Mouse (Mus musculus) MEL (cell line): ENCODE measurements around the gene Gtf2h1. TPM values are rescaled to one million over a fixed set of nuclear protein-coding genes. Genes with fewer than 3 reads are reported as not detected.

Experiments
- DNase-seq: peaks from one replicate; pipeline ENCODE4 v3.0.0; 2011; ENCODE audit warnings: low read depth, low spot score
- H3K27ac ChIP-seq: 2 replicates; pipeline ENCODE4 v1.5.1; 2012; ENCODE audit warnings: low read depth, mild to moderate bottlenecking, control low read depth, low read length, moderate library complexity; ENCODE audit not compliant: control insufficient read depth
- H3K27me3 ChIP-seq, 2 experiments: fragments of 150-350 bp in 1 of 2; sonication (generic) in 1 of 2; 2 replicates each; pipeline ENCODE4 v1.6.1; 2012; ENCODE audit warnings: low read length in 2 of 2, mild to moderate bottlenecking in 2 of 2, improper control_type of control experiment in 1 of 2, moderate library complexity in 1 of 2; ENCODE audit not compliant: insufficient read depth in 2 of 2, control insufficient read depth in 1 of 2
- H3K36me3 ChIP-seq, 2 experiments: 2 replicates each; pipeline ENCODE4 v1.6.1; 2012 to 2014; ENCODE audit warnings: low read length in 2 of 2, improper control_type of control experiment in 1 of 2, inconsistent platforms in 1 of 2, mild to moderate bottlenecking in 1 of 2; ENCODE audit not compliant: insufficient read depth in 2 of 2, control insufficient read depth in 1 of 2
- H3K4me1 ChIP-seq, 2 experiments: fragments of 150-350 bp in 1 of 2; sonication (generic) in 1 of 2; 2 replicates each; pipeline ENCODE4 v1.6.1; 2012; ENCODE audit warnings: low read length in 2 of 2, improper control_type of control experiment in 1 of 2, mild to moderate bottlenecking in 1 of 2; ENCODE audit not compliant: insufficient read depth in 2 of 2, control insufficient read depth in 1 of 2
- H3K4me3 ChIP-seq, 2 experiments: fragments of 150-350 bp in 1 of 2; sonication (generic) in 1 of 2; 2 replicates each; pipeline ENCODE4 v1.5.1; 2012; ENCODE audit warnings: low read depth in 2 of 2, low read length in 2 of 2, mild to moderate bottlenecking in 2 of 2, moderate library complexity in 2 of 2, control low read depth in 1 of 2, improper control_type of control experiment in 1 of 2; ENCODE audit not compliant: control insufficient read depth in 1 of 2, insufficient read depth in 1 of 2
- H3K79me2 ChIP-seq: 2 replicates; pipeline ENCODE4 v1.6.1; 2012; ENCODE audit warnings: mild to moderate bottlenecking, low read length, moderate library complexity; ENCODE audit not compliant: control insufficient read depth, poor library complexity, insufficient read depth
- H3K9ac ChIP-seq: 2 replicates; pipeline ENCODE4 v1.6.1; 2012; ENCODE audit warnings: low read depth, mild to moderate bottlenecking, control low read depth, low read length, moderate library complexity; ENCODE audit not compliant: control insufficient read depth, poor library complexity, severe bottlenecking
- H3K9me3 ChIP-seq: fragments of 150-350 bp; sonication (generic); replicated peaks from 2 replicates; pipeline ENCODE4 v1.6.1; 2012; ENCODE audit warnings: mild to moderate bottlenecking, low read length, improper control_type of control experiment, moderate library complexity; ENCODE audit not compliant: insufficient read depth
- E2F4 ChIP-seq: IDR thresholded peaks from 2 replicates; pipeline ENCODE4 v1.6.1; 2011; ENCODE audit warnings: low read depth, low read length, improper control_type of control experiment, borderline replicate concordance
- ELF1 ChIP-seq: IDR thresholded peaks from 2 replicates; pipeline ENCODE4 v1.6.1; 2014; ENCODE audit warnings: low read depth, mild to moderate bottlenecking, inconsistent platforms, low read length, improper control_type of control experiment, moderate library complexity
- GATA1 ChIP-seq: IDR thresholded peaks from 2 replicates; pipeline ENCODE4 v1.6.1; 2011; ENCODE audit warnings: low read depth, low read length, improper control_type of control experiment
- JUND ChIP-seq: IDR thresholded peaks from 2 replicates; pipeline ENCODE4 v1.6.1; 2011; ENCODE audit warnings: low read depth, mild to moderate bottlenecking, improper control_type of control experiment, low read length
- MEF2A ChIP-seq: IDR thresholded peaks from 2 replicates; pipeline ENCODE4 v1.6.1; 2014; ENCODE audit warnings: low read depth, mild to moderate bottlenecking, inconsistent platforms, low read length, improper control_type of control experiment; ENCODE audit not compliant: poor library complexity, insufficient replicate concordance, severe bottlenecking; ENCODE audit errors: extremely low read depth
- MXI1 ChIP-seq: IDR thresholded peaks from 2 replicates; pipeline ENCODE4 v1.6.1; 2011; ENCODE audit warnings: mild to moderate bottlenecking, low read depth, low read length, improper control_type of control experiment
- POLR2A ChIP-seq, 2 experiments: IDR thresholded peaks; 2 replicates each; pipeline ENCODE4 v1.6.1; 2011 to 2012; ENCODE audit warnings: low read length in 2 of 2, mild to moderate bottlenecking in 2 of 2, control low read depth in 1 of 2, improper control_type of control experiment in 1 of 2, low read depth in 1 of 2, moderate library complexity in 1 of 2; ENCODE audit not compliant: control insufficient read depth in 1 of 2, insufficient read depth in 1 of 2, poor library complexity in 1 of 2
- POLR2AphosphoS2 ChIP-seq: IDR thresholded peaks from 2 replicates; pipeline ENCODE4 v1.6.1; 2011; ENCODE audit warnings: low read length, improper control_type of control experiment
- POLR2AphosphoS5 ChIP-seq: IDR thresholded peaks from 2 replicates; pipeline ENCODE4 v1.6.1; 2012; ENCODE audit warnings: low read depth, borderline replicate concordance, mild to moderate bottlenecking, inconsistent platforms, low read length, moderate library complexity, mixed read lengths
- TAL1 ChIP-seq: IDR thresholded peaks from 2 replicates; pipeline ENCODE4 v1.6.1; 2012; ENCODE audit warnings: mild to moderate bottlenecking, inconsistent platforms, low read length, moderate library complexity, mixed read lengths
- UBTF ChIP-seq: IDR thresholded peaks from 2 replicates; pipeline ENCODE4 v1.6.1; 2012; ENCODE audit warnings: low read depth, mild to moderate bottlenecking, inconsistent platforms, low read length, improper control_type of control experiment, moderate library complexity, borderline replicate concordance; ENCODE audit not compliant: insufficient read depth
- USF1 ChIP-seq: IDR thresholded peaks from 2 replicates; pipeline ENCODE4 v1.6.1; 2014; ENCODE audit warnings: low read depth, mild to moderate bottlenecking, inconsistent platforms, low read length, improper control_type of control experiment, moderate library complexity
- polyA plus RNA-seq, 2 experiments: library from polyadenylated mRNA; stranded (reverse) in 1 of 2; unstranded in 1 of 2; fragments of >175 nt in 1 of 2; fragments of >200 nt in 1 of 2; gene quantifications; 2 replicates each; pipeline versions ENCODE4 v1.2.1 to v1.2.4; 2012; ENCODE audit warnings: low replicate concordance in 2 of 2, low read depth in 1 of 2; ENCODE audit not compliant: insufficient read length in 2 of 2, insufficient read depth in 1 of 2, missing spikeins in 1 of 2
- total RNA-seq: library from RNA; depleted of rRNA; stranded (reverse); fragments of 300-350 nt; gene quantifications from 2 replicates; pipeline ENCODE4 v1.2.3, GENCODE M21; 2012

The Gtf2h1 gene
- total and polyA plus RNA-seq, 3 experiments = 105 to 142 TPM; not detected in 1

DNA sequence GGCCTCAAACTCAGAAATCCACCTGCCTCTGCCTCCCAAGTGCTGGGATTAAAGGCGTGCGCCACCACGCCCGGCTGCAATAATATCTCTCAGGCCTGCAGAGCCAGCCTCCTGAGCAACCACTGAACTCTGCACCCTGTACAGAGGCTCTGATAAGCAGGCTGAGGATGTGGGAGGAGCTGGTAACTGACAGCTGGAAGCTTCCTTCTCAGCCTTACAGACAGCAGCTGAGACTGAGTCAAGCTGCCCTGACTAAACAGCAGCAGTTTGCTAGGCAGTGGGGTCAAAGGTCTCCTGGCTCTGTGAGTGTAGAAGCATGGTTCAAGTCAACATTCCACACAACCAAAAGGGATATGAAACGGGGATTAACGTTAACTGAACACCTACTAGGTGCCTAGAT is 37.4 kb downstream of the Gtf2h1 start (continued):
- TF ChIP-seq UBTF (0 out of 2 replicates have a peak, but pooled peaks have one; percentile 25), POLR2AphosphoS5 (no peak), USF1 (0 out of 2 replicates have a peak, but pooled peaks have one; percentile 2), MEF2A (no peak), GATA1 (peak; percentile 73), E2F4 (no peak)

DNA sequence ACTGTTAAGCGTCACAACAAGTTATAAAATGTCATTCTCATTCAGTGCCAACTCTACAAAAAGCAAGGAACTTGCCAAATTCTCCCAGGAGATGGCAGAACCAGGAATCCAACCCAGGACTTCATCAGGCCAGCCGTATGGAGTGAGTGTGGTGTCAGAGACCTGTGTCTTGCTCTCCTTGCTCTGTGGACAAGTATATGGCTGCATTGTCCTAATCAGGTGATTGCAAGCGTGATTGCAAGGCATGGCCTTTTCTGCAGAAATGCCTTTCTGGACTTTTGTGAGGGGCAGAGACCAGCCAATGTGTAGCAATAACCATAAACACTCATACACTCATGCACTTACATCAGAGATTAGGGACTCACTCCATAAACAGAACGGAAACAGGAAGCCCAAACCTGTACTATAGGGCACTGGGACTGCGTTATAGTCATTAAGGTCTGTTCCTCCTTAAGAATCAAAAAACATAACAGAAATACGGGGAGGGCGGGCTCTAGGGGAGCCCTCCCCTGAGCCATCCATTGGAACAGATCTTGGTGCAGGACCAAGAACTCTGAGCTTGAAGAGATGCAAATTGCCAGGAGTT is 37.9 kb downstream of the Gtf2h1 start:
- DNase-seq = peak; percentile 69
- TF ChIP-seq TAL1 = no peak
- TF ChIP-seq ELF1 = peak; percentile 61
- no peak for TF ChIP-seq POLR2AphosphoS2
- 0 out of 2 replicates have a peak, but pooled peaks have one; percentile 25 for TF ChIP-seq JUND
- no peak for TF ChIP-seq MXI1
- no peak for TF ChIP-seq POLR2A (IDR thresholded peaks at IDR 0.05; ENCODE audit: control insufficient read depth in 1 of 2, insufficient read depth in 1 of 2, low read depth in 1 of 2, low read length in 2 of 2, poor library complexity in 1 of 2)
- TF ChIP-seq USF1 = 0 out of 2 replicates have a peak, but pooled peaks have one; percentile 1
- Histone ChIP-seq H3K27me3 (no peaks in the 10 kb centered on the region), H3K36me3 (peaks cover 0 to 20% of the 10 kb centered on the region in 2 experiments; a peak in 2 of 4 replicates), H3K4me1 (peaks cover 21 to 40% of the 10 kb centered on the region in 2 experiments), H3K4me3 (no peak overlapping the region), H3K9me3 (no peaks in the 10 kb centered on the region), H3K79me2 (no peaks in the 10 kb centered on the region), H3K27ac (peak overlapping the region; percentile 65), H3K9ac (peak overlapping the region; percentile 23; the same call in 1 of the 2 replicates)

DNA sequence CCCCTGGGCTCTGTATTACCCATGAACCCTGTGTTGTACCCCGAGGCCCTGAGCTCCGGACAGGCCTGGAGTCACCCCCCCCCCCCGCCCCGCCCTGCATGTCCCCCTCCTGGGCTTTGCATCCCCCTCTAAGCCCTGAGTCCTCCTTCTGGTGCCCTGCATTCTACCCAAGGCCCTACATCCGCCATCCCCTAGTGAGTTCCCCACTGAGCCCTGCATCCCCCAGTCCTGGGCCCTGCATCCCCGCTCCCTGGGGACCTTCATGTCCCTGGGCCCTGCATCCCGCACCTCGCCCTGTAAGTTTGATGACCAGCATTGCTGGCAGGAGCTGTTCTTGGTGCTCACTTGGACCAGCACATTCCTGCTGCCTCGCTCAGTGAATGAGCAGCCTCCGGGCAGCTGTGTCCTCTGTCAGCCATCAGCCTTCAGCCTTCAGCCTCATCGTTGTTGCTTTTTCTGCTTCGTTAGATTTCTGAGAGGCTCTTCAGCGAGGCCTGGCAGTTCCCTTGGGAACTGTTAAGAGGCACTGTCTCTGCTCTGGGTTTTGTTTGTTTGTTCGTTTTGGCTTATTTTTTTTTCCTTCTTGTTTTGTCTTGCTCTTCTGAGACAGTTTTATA is 39.2 kb downstream of the Gtf2h1 start:
- Histone ChIP-seq H3K27me3 (no peaks in the 10 kb centered on the region), H3K4me1 (peaks cover 29 to 48% of the 10 kb centered on the region in 2 experiments), H3K79me2 (no peaks in the 10 kb centered on the region), H3K4me3 (no peak overlapping the region), H3K36me3 (peaks cover 0 to 27% of the 10 kb centered on the region in 2 experiments; a peak in 2 of 4 replicates), H3K27ac (no peak overlapping the region), H3K9me3 (no peaks in the 10 kb centered on the region), H3K9ac (no peak overlapping the region)
- no peak for DNase-seq
- no peak for TF ChIP-seq UBTF
